In genomic region chr8:12917029-12917428, GRCm38 (mm10) we compare ENCODE assay signal across 11 mouse cellular contexts. TPM values are rescaled to one million over a fixed set of nuclear protein-coding genes. Genes with fewer than 3 reads are reported as not detected.
A peak's percentile ranks its signal among the peaks of the same experiment; 100 is the strongest.
DNase-seq lines count a peak whose midpoint lies in the region; ATAC-seq and TF ChIP-seq lines count a peak whose summit lies in the region.
"Had no signal": no experiment of that assay in that cellular context is flagged by ENCODE, and none has a peak within 500 bp of the region (broad histone marks: within the 10 kb centered on the region; RNA-seq: fewer than 3 reads in every experiment).

No protein-coding gene starts in this region.

- WGBS in hindbrain, embryonic 16.5 days, result 65% methylated on average over 3 of the region's 3 CpGs
- 56% methylated on average over 3 of the region's 3 CpGs for WGBS in olfactory bulb, adult 2 months

- TF ChIP-seq POLR2A in olfactory bulb, adult 2 months (IDR thresholded peaks at IDR 0.05; ENCODE audit: insufficient read depth, low read depth, low read length), result no peak

- H3K9ac ChIP-seq in hindbrain, embryonic 16.5 days (ENCODE audit: low read depth, low read length), result peak overlapping the region; percentile 72
- H3K9ac ChIP-seq: liver, embryonic 12.5 days had no signal

- peak overlapping the region; percentile 59 for H3K4me3 ChIP-seq in hindbrain, embryonic 16.5 days (ENCODE audit: low read length)
- peak overlapping the region; percentile 39 for H3K4me3 ChIP-seq in olfactory bulb, adult 2 months (ENCODE audit: insufficient read depth, low read depth, low read length)
- H3K4me3 ChIP-seq: liver, embryonic 12.5 days had no signal

- peak overlapping the region; percentile 86; the same call in 1 of the 2 replicates for H3K27ac ChIP-seq in hindbrain, embryonic 16.5 days (ENCODE audit: low read depth, low read length)
- H3K27ac ChIP-seq in olfactory bulb, adult 2 months (ENCODE audit: insufficient read depth, low read depth, low read length), result no peak overlapping the region
- H3K27ac ChIP-seq: liver, embryonic 12.5 days had no signal

- no peak for TF ChIP-seq CTCF in olfactory bulb, adult 2 months (IDR thresholded peaks at IDR 0.05; ENCODE audit: insufficient read depth, low read depth, low read length)

- H3K36me3 ChIP-seq in hindbrain, embryonic 16.5 days (ENCODE audit: control insufficient read depth, insufficient read depth, low read length), result no peaks in the 10 kb centered on the region
- H3K36me3 ChIP-seq: liver, embryonic 12.5 days had no signal

- H3K4me1 ChIP-seq in hindbrain, embryonic 16.5 days (ENCODE audit: control insufficient read depth, insufficient read depth, low read depth, low read length), result peaks cover 20% of the 10 kb centered on the region
- peaks cover 17% of the 10 kb centered on the region for H3K4me1 ChIP-seq in olfactory bulb, adult 2 months (ENCODE audit: control insufficient read depth, insufficient read depth, low read length)
- H3K4me1 ChIP-seq: liver, embryonic 12.5 days had no signal

- H3K4me2 ChIP-seq in hindbrain, embryonic 16.5 days (ENCODE audit: low read length), result peak overlapping the region; percentile 79
- H3K4me2 ChIP-seq: liver, embryonic 12.5 days had no signal

- no peaks in the 10 kb centered on the region for H3K9me3 ChIP-seq in hindbrain, embryonic 16.5 days (ENCODE audit: control insufficient read depth, low read length)
- H3K9me3 ChIP-seq: liver, embryonic 12.5 days had no signal

- H3K27me3 ChIP-seq in hindbrain, embryonic 16.5 days (replicated peaks; ENCODE audit: control insufficient read depth, insufficient read depth, low read length), result no peaks in the 10 kb centered on the region

- ATAC-seq in hindbrain, embryonic 16.5 days, result no peak
- ATAC-seq: liver, embryonic 12.5 days had no signal

- peak; percentile 43 to 45 for DNase-seq in frontal cortex, postnatal 36 days (ENCODE audit: low spot score in 2 of 2)
- DNase-seq in frontal cortex, postnatal 14 days (ENCODE audit: low spot score in 2 of 2), result no peak
- peak; percentile 47 to 66 for DNase-seq in cerebellum, postnatal 36 days
- DNase-seq in heart, postnatal 4 days, result no peak
- DNase-seq in Muller cell, postnatal 12 days (ENCODE audit: inconsistent ontology term), result no peak
- DNase-seq in kidney, adult 11 months, result no peak
- DNase-seq: adrenal gland, postnatal 14 days; thymus, postnatal 4 days had no signal

RNA-seq across cellular contexts. Expression of gene Mcf2l, which starts 43.4 kb away (rescaled TPM):
- 142 and 159 TPM in 2 replicates for polyA plus RNA-seq in hindbrain, embryonic 16.5 days (2015; fragmentation: Nextera tagmentation; extraction: Ambion mirVana)
- 245 and 415 TPM in 2 replicates for polyA plus RNA-seq in olfactory bulb, adult 2 months (2012; ENCODE audit: insufficient read depth, insufficient read length, low replicate concordance, missing spikeins)
- total RNA-seq in heart, postnatal 4 days (2021), result 10 to 100 TPM; 28.8 to 33.0 TPM

Comparison
In these comparisons a context has a peak if more than half of its experiments do, and no peak if none do; other contexts are left out.
1. DNase-seq: peak in frontal cortex, postnatal 36 days (2 of 2) and cerebellum, postnatal 36 days (2 of 2); none in frontal cortex, postnatal 14 days (0 of 2), heart, postnatal 4 days (single experiment), Muller cell, postnatal 12 days (single experiment) and kidney, adult 11 months (single experiment).